25 mouse cellular contexts compared by ENCODE assay signal in genomic region chr8:94469656-94470055, GRCm38 (mm10). TPM values are rescaled to one million over a fixed set of nuclear protein-coding genes. Genes with fewer than 3 reads are reported as not detected.
"Had no signal": no experiment of that assay in that cellular context is flagged by ENCODE, and none has a peak within 500 bp of the region (broad histone marks: within the 10 kb centered on the region; RNA-seq: fewer than 3 reads in every experiment).

No protein-coding gene starts in this region.

- H3K27ac ChIP-seq: heart, embryonic 13.5 days; heart, embryonic 15.5 days; hindbrain, embryonic 13.5 days; hindbrain, embryonic 15.5 days; hindbrain, postnatal 0 days; kidney, embryonic 15.5 days; kidney, postnatal 0 days; limb, embryonic 13.5 days; limb, embryonic 15.5 days; liver, embryonic 12.5 days; liver, embryonic 14.5 days had no signal

- H3K36me3 ChIP-seq: heart, embryonic 13.5 days; heart, embryonic 15.5 days; hindbrain, embryonic 13.5 days; hindbrain, embryonic 15.5 days; kidney, embryonic 15.5 days; limb, embryonic 13.5 days; limb, embryonic 15.5 days; liver, embryonic 12.5 days had no signal

- H3K27me3 ChIP-seq: heart, embryonic 15.5 days; hindbrain, embryonic 13.5 days; hindbrain, embryonic 15.5 days; kidney, embryonic 15.5 days; limb, embryonic 13.5 days; limb, embryonic 15.5 days had no signal

- DNase-seq: gastrocnemius, postnatal 14 days; gastrocnemius, postnatal 36 days; heart, adult 18-20 months; heart, postnatal 14 days; heart, postnatal 36 days; kidney, adult 11 months; kidney, adult 2 months; kidney, adult 9 months; kidney, postnatal 14 days; kidney, postnatal 36 days; layer of hippocampus, adult 9-11 months; layer of hippocampus, postnatal 36 days; left cerebral cortex, postnatal 4 days had no signal

- H3K4me1 ChIP-seq: heart, embryonic 13.5 days; heart, embryonic 15.5 days; hindbrain, embryonic 13.5 days; hindbrain, embryonic 15.5 days; kidney, embryonic 15.5 days; limb, embryonic 13.5 days; limb, embryonic 15.5 days; liver, embryonic 12.5 days had no signal

- H3K4me3 ChIP-seq: heart, embryonic 13.5 days; heart, embryonic 15.5 days; hindbrain, embryonic 13.5 days; hindbrain, embryonic 15.5 days; kidney, embryonic 15.5 days; limb, embryonic 13.5 days; limb, embryonic 15.5 days; liver, embryonic 12.5 days had no signal

RNA-seq across cellular contexts. Expression of gene Nlrc5, which starts 35.5 kb away (rescaled TPM):
- polyA plus RNA-seq: heart, embryonic 11.5 days had no signal
